Mouse (Mus musculus): Measurements from ENCODE around the gene Zbtb22.

DNA sequence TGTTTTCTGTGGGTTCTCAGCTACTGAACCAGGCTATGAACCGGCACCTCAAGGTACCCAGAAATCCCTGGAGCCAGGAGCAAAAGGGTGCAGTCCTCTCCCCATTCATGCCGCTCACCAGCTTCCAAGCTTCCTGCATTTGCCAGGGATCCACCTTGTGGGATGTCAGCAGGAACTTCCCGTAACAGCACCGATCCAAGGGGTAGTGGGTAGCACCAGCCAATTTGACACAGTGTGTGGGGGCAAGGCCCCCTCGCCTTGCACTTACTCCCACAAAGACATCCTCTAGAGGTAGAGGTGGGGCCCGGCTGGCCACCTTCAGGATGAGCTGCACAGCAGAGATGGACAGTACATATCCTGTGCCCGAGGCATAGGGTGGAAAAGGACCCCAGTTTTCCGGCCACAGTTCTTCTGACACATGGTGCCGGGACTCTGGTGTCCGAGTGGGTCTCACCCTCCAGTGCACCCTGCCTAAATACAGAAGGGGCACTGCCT is 34.5 kb downstream of the Zbtb22 start:
- TF ChIP-seq CTCF (IDR thresholded peaks at IDR 0.05; ENCODE audit: insufficient read depth, low read length) (no peak), POLR2A (IDR thresholded peaks at IDR 0.05; ENCODE audit: borderline replicate concordance, extremely low read depth, low read depth, low read length) (no peak)
